Mouse (Mus musculus) kidney, embryonic 14.5 days (tissue): ENCODE results near the gene Itgb5. TPM values are rescaled to one million over a fixed set of nuclear protein-coding genes. Genes with fewer than 3 reads are reported as not detected.

Source experiments
- polyA plus RNA-seq: library from polyadenylated mRNA; unstranded; fragments of >200 nt; fragmentation: Nextera tagmentation; extraction: Ambion mirVana; gene quantifications from 2 replicates; pipeline ENCODE4 v1.2.1, GENCODE M21; 2014

The Itgb5 gene
- polyA plus RNA-seq, 1 experiment from 2014 or later = 49.7 TPM

Other genes with a start within 250 kb of the Itgb5 start
- gene Heg1, start 145.3 kb upstream of the Itgb5 start, polyA plus RNA-seq = 14.2 and 21.5 TPM in 2 replicates
- gene Muc13, start 35.6 kb upstream of the Itgb5 start, polyA plus RNA-seq = 0.09 TPM in 1 of 2 replicates, not detected in the other
- 49.7 and 72.2 TPM in 2 replicates for gene Umps, start 137.4 kb downstream of the Itgb5 start, polyA plus RNA-seq